Mouse (Mus musculus) kidney, postnatal 36 days (tissue): ENCODE data around the gene H2-T22.

Experiments
- DNase-seq, 2 experiments: peaks; one replicate each; pipeline ENCODE4 v3.0.0; 2021 to 2022; ENCODE audit warnings: mixed read lengths in 2 of 2

H2-T22 gene

DNA sequence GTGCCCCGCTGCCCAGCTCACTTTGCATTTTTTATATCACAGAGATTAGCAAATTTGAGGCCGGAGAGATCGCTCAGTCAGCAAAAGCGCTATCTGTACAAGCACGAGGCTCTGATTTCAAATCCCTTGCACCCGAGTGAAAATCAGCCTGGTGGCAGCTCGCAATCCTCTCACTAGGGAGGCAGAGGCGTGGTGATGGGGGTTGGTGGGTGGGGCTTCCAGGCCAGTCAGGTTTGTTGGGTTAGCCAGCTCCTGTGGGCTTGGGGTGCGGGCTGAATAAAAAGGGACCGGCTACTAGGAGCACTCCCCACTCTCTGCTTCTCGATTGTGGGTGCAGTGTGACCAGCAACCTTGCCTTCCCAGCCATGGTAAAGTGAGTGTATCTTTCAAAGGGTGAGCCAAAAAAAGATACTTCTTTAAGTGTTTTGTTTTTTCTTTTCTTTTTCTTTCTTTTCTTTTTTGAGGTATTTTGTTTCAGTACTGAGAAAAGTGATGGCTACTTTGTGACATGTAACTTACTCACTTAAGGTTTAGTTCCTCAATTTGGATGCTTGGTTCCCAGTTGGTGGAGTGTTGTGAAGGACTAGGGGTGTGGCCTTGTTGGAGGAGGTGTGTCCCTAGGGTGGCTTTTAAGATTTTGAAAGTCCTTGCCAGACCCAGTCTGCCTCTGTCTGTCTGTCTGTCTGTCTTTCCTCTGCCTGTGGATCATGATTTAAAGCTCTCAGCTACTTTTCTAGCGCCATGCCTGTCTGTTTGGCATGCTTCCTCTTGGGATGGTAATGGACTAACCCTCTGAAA lies 44.6 kb downstream of the H2-T22 start:
- DNase-seq: peak in 1 of 2 experiments; percentile 53

DNA sequence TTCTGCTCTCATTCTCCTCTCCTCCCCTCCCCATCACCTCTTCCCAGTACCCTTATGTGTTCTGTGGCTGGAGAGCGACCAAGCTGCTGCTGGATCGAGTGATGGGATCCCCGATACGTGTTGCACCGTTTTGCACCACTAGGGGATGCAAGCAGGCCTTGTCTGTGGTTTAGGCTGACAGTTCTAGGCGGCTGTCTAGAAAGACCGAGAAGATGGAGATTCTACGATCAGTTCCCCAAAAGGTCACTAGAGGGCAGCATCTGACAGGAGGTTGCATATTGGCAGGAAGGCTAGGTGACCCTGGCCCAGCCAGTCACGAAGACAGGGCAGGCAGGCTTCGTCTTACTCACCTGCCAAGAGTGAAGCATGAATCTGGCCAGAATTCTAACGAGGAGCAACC lies 45.6 kb downstream of the H2-T22 start:
- peak; percentile 97 to 98 for DNase-seq

DNA sequence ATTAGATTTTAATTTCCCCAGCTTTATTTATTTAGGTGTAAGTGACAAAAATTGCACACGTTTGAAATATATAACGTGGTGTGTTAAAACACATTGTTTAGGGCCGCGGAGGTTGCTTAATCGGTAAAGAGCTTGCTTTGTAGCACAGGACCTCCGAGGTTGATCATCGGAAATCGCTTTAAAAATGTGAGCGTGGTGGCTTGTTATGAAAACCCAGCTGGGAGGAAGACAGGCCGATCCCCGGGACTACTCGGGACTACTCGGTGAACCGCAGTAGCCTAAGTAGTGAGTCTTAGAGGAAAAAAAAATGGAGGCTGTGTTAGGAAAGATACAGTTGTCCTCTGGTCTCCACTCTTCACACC lies 47.7 kb downstream of the H2-T22 start:
- no peak for DNase-seq

DNA sequence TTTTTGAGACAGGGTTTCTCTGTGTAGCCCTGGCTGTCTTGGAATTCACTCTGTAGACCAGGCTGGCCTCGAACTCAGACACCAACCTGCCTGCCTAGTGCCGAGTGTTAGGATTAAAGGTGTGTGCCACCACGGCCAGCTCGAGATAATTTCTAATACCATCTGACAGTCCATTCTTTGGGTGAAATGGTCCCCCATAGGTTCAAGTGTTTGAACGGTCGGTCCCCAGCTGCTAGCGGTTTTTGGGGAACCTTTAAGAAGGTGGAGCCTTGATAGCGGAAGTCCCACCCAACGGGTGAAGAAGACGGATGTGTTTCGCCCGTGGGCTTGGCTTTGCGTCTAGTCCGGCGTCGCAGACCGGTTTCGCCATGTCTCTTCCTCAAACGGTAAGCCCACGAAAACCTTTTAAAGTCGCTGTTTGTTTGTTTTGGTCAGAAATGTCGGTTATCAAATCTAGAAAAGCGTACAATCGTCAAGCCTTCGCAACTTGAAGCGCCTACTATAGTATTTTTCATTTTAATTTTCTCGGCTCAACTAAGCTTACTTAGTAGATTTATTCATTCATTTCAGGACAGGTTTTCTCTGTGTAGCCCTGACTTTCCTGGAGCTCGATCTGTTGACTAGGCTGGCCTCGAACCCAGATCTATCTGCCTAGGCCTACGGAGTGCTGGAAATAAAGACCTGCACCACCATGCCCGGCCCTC lies 48.2 kb downstream of the H2-T22 start:
- peak; percentile 89 to 90 for DNase-seq

DNA sequence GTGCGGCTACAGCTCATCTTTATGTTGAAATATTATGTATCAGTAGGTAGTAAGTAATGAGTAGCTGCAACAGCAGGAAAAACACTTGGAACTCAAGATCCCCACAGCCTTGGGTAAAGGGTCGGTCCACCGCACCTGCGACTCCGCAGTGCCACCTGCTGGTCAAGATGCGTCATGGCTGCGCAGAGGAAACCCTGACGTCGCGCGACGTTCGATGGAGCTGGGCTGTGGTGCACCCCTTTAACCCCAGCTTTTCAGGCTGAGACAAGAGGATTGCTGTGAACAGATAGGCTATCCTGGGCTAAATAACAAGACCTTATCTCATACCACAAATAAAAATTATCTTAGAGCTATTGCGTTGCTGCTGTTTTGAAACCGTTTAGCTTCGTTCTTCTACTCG lies 48.9 kb downstream of the H2-T22 start:
- peak; percentile 69 to 86 for DNase-seq

DNA sequence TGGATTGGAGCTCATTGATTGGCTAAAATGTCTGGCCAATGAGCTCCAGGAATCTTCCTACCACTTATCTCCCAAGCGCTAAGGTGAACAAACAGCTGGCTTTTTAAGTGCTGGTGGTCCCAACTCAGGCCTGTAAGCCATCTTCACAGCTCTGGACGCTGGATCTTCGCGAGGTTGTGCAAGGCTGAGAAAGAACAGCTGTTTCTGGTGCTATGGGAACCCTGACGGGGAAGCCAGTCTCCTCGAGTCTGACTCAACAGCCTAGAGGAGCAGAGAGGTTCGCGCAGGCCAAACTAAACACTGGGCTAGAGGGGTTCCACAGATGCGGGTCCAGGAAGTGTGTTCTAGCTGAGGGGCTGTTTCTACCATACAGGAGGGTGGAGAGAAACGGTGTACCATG lies 50.8 kb downstream of the H2-T22 start:
- no peak for DNase-seq
